Mouse (Mus musculus): ENCODE results near the gene Ltv1. TPM values are rescaled to one million over a fixed set of nuclear protein-coding genes. Genes with fewer than 3 reads are reported as not detected.

The Ltv1 gene
- polyA plus RNA-seq, 1 experiment, result 19.5 TPM

- Histone ChIP-seq H3K79me2 (ENCODE audit: control insufficient read depth, insufficient read depth) (peaks cover 34% of the 10 kb centered on the region), H3ac (ENCODE audit: control insufficient read depth, insufficient read length, low read depth) (no peak overlapping the region), H3K36me3 (ENCODE audit: control insufficient read depth, insufficient read depth) (peaks cover 63% of the 10 kb centered on the region), H3K79me3 (ENCODE audit: low read depth) (peaks cover 14% of the 10 kb centered on the region), H3K27me3 (ENCODE audit: control insufficient read depth, insufficient read depth, insufficient read length) (no peaks in the 10 kb centered on the region), H3K4me3 (ENCODE audit: insufficient read depth, poor library complexity, severe bottlenecking) (no peak overlapping the region)
- TF ChIP-seq CTCF (IDR thresholded peaks at IDR 0.05; ENCODE audit: control insufficient read depth, insufficient read depth, insufficient read length), result no peak
These were observed 3.1 kb downstream of the Ltv1 start for GRCm38 (mm10) chr10:13189881-13190280.

GRCm38 (mm10) chr10:13186754-13187153 lies 6.2 kb downstream of the Ltv1 start:
- Histone ChIP-seq H3ac (ENCODE audit: control insufficient read depth, insufficient read length, low read depth) (no peak overlapping the region), H3K36me3 (ENCODE audit: control insufficient read depth, insufficient read depth) (peaks cover 84% of the 10 kb centered on the region), H3K4me3 (ENCODE audit: insufficient read depth, poor library complexity, severe bottlenecking) (no peak overlapping the region), H3K79me2 (ENCODE audit: control insufficient read depth, insufficient read depth) (peaks cover 24% of the 10 kb centered on the region), H3K27me3 (ENCODE audit: control insufficient read depth, insufficient read depth, insufficient read length) (no peaks in the 10 kb centered on the region), H3K79me3 (ENCODE audit: low read depth) (peaks cover 7% of the 10 kb centered on the region)
- TF ChIP-seq MYOG (IDR thresholded peaks at IDR 0.05; ENCODE audit: control insufficient read depth, extremely low read depth, insufficient read length) (no peak), USF1 (IDR thresholded peaks at IDR 0.05; ENCODE audit: low read depth) (no peak), CEBPB (IDR thresholded peaks at IDR 0.05; ENCODE audit: low read depth) (no peak), CTCF (IDR thresholded peaks at IDR 0.05; ENCODE audit: control insufficient read depth, insufficient read depth, insufficient read length) (no peak), MAX (IDR thresholded peaks at IDR 0.05) (no peak), MYOD1 (IDR thresholded peaks at IDR 0.05; ENCODE audit: control insufficient read depth, insufficient read length, low read depth) (no peak), FOSL1 (IDR thresholded peaks at IDR 0.05; ENCODE audit: insufficient read depth, low read length, poor library complexity, severe bottlenecking) (no peak)

GRCm38 (mm10) chr10:13184170-13184766 lies 8.7 kb downstream of the Ltv1 start:
- Histone ChIP-seq H3K4me3 (ENCODE audit: insufficient read depth, poor library complexity, severe bottlenecking) (no peak overlapping the region), H3K36me3 (ENCODE audit: control insufficient read depth, insufficient read depth) (peaks cover 89% of the 10 kb centered on the region)
- TF ChIP-seq CEBPB (IDR thresholded peaks at IDR 0.05; ENCODE audit: low read depth), result no peak

GRCm38 (mm10) chr10:13180211-13180610 lies 12.8 kb downstream of the Ltv1 start:
- TF ChIP-seq MAX (IDR thresholded peaks at IDR 0.05), result no peak
- TF ChIP-seq CEBPB (IDR thresholded peaks at IDR 0.05; ENCODE audit: low read depth), result no peak
- TF ChIP-seq USF1 (IDR thresholded peaks at IDR 0.05; ENCODE audit: low read depth), result no peak
- no peak for TF ChIP-seq MYOD1 (IDR thresholded peaks at IDR 0.05; ENCODE audit: control insufficient read depth, insufficient read length, low read depth)
- TF ChIP-seq FOSL1 (IDR thresholded peaks at IDR 0.05; ENCODE audit: insufficient read depth, low read length, poor library complexity, severe bottlenecking), result no peak
- TF ChIP-seq CTCF (IDR thresholded peaks at IDR 0.05; ENCODE audit: control insufficient read depth, insufficient read depth, insufficient read length), result no peak
- no peak for TF ChIP-seq MYOG (IDR thresholded peaks at IDR 0.05; ENCODE audit: control insufficient read depth, extremely low read depth, insufficient read length)
- Histone ChIP-seq H3K79me3 (ENCODE audit: low read depth) (no peaks in the 10 kb centered on the region), H3K4me3 (ENCODE audit: insufficient read depth, poor library complexity, severe bottlenecking) (no peak overlapping the region), H3K27me3 (ENCODE audit: control insufficient read depth, insufficient read depth, insufficient read length) (no peaks in the 10 kb centered on the region), H3K79me2 (ENCODE audit: control insufficient read depth, insufficient read depth) (no peaks in the 10 kb centered on the region), H3ac (ENCODE audit: control insufficient read depth, insufficient read length, low read depth) (no peak overlapping the region), H3K36me3 (ENCODE audit: control insufficient read depth, insufficient read depth) (peaks cover 82% of the 10 kb centered on the region)

More at GRCm38 (mm10) chr10:13184170-13184766, 8.7 kb downstream of the Ltv1 start:
- Histone ChIP-seq H3ac (ENCODE audit: control insufficient read depth, insufficient read length, low read depth) (no peak overlapping the region), H3K79me3 (ENCODE audit: low read depth) (peaks cover 3% of the 10 kb centered on the region), H3K27me3 (ENCODE audit: control insufficient read depth, insufficient read depth, insufficient read length) (no peaks in the 10 kb centered on the region), H3K79me2 (ENCODE audit: control insufficient read depth, insufficient read depth) (peaks cover 18% of the 10 kb centered on the region)

- Histone ChIP-seq H3K36me3 (ENCODE audit: control insufficient read depth, insufficient read depth) (peaks cover 67% of the 10 kb centered on the region), H3K4me3 (ENCODE audit: insufficient read depth, poor library complexity, severe bottlenecking) (no peak within 1 kb of the TSS), H3K79me2 (ENCODE audit: control insufficient read depth, insufficient read depth) (no peaks in the 10 kb centered on the region), H3K79me3 (ENCODE audit: low read depth) (no peaks in the 10 kb centered on the region), H3ac (ENCODE audit: control insufficient read depth, insufficient read length, low read depth) (no peak within 1 kb of the TSS), H3K27me3 (ENCODE audit: control insufficient read depth, insufficient read depth, insufficient read length) (no peaks in the 10 kb centered on the region)
- no peak for TF ChIP-seq MAX (IDR thresholded peaks at IDR 0.05)
- TF ChIP-seq FOSL1 (IDR thresholded peaks at IDR 0.05; ENCODE audit: insufficient read depth, low read length, poor library complexity, severe bottlenecking), result no peak
These were observed 14.9 kb downstream of the Ltv1 start, which contains the start of gene Zc2hc1b for GRCm38 (mm10) chr10:13177973-13178624. Gene Zc2hc1b, minus strand, starts transcription at chr10:13178023.

- Histone ChIP-seq H3K79me2 (ENCODE audit: control insufficient read depth, insufficient read depth) (no peaks in the 10 kb centered on the region), H3K27me3 (ENCODE audit: control insufficient read depth, insufficient read depth, insufficient read length) (no peaks in the 10 kb centered on the region), H3K36me3 (ENCODE audit: control insufficient read depth, insufficient read depth) (peaks cover 51% of the 10 kb centered on the region), H3K79me3 (ENCODE audit: low read depth) (no peaks in the 10 kb centered on the region), H3ac (ENCODE audit: control insufficient read depth, insufficient read length, low read depth) (no peak overlapping the region), H3K4me3 (ENCODE audit: insufficient read depth, poor library complexity, severe bottlenecking) (no peak overlapping the region)
- TF ChIP-seq MYOG (IDR thresholded peaks at IDR 0.05; ENCODE audit: control insufficient read depth, extremely low read depth, insufficient read length) (no peak), USF1 (IDR thresholded peaks at IDR 0.05; ENCODE audit: low read depth) (no peak), CEBPB (IDR thresholded peaks at IDR 0.05; ENCODE audit: low read depth) (no peak), MAX (IDR thresholded peaks at IDR 0.05) (no peak), MYOD1 (IDR thresholded peaks at IDR 0.05; ENCODE audit: control insufficient read depth, insufficient read length, low read depth) (no peak), CTCF (IDR thresholded peaks at IDR 0.05; ENCODE audit: control insufficient read depth, insufficient read depth, insufficient read length) (no peak), FOSL1 (IDR thresholded peaks at IDR 0.05; ENCODE audit: insufficient read depth, low read length, poor library complexity, severe bottlenecking) (no peak)
These were observed 17.1 kb downstream of the Ltv1 start for GRCm38 (mm10) chr10:13175866-13176265.

Measured in C2C12 (cell line).